Mouse (Mus musculus): ENCODE data around the gene Ncln.

Ncln gene

DNA sequence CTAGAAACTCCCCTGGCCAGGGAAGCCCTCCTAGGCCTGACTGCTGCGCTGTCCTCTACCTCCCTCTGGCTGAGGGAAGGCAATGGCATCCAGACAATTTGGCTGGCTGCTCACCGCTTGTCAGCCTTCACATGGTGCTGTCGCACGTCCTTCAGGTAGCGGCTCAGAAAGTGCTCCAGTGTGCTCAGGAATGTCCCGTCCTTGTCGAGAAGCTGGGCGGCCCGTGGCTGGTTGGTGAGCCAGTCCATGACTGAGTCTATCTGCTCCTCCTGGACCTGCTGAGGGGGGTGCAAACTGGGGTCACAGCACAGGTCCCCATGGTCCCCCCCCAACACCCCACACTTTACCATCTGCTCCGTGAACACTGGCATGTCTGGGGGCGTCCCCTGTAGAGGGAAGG, 8.1 kb downstream of the Ncln start:
- no peak for DNase-seq

DNA sequence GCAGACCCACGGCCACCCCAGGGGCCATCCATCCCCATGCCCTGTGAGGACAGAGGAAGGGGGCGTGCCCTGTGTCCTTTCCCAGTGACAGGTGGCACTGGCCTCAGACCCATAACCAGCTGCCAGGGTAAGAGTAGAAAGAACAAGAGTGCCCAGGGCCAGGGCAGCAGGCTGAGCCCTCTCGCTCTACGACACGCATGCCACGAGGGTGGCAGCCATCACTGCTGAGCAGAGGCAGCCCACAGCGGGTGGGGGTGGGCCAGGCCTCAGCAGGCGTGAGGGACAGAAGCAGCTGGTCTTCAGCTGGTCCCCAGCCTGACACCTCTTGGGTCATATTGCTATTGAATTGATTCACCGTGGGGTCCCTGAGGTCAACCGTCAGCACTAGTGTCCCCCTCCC, 9.7 kb downstream of the Ncln start:
- no peak for DNase-seq

DNA sequence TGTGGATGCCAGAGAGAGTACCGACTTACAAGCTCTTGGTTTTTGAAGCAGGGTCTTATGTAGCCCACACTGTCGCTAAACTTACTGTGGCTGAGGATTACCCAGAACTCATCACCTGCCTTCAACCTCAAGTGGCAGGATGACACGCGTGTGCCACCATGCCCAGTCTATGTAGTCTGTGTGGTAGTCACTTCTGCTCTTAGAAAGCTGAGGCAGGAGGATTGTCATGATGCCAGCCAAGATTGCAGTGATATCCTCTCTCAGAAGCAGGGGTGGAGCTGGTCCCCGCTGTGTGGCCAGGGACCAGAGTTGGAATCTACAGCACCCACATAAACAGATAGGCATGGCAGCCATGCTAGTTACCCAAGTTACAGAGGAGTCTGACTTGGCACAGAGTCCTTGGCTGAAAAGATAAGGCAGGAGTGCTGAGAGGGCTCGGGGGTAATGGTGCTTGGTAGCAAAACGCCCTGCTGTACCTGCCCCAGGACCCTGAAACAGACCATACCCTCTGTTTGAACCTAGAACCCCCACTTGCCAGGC, 10.6 kb downstream of the Ncln start:
- no peak for DNase-seq

DNA sequence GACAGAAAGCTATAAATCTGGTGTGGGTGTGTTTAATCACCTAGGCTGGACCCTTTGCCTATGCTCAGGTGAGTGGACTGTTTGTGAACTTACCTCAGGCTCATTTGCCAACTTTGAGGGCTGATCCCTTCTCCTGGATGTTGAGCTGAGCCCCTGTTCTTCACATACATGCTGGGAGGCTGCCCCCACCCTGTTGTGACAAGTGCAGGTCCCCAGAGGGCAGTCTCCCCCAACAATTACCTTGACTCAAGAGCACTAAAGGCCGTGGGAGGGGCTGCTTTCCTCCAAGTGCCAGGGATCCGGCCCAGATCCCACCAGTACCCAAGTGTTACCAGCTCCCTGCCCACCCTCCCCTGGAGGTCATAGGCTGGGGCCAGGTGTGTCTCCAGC, 11.1 kb downstream of the Ncln start:
- no peak for DNase-seq

DNA sequence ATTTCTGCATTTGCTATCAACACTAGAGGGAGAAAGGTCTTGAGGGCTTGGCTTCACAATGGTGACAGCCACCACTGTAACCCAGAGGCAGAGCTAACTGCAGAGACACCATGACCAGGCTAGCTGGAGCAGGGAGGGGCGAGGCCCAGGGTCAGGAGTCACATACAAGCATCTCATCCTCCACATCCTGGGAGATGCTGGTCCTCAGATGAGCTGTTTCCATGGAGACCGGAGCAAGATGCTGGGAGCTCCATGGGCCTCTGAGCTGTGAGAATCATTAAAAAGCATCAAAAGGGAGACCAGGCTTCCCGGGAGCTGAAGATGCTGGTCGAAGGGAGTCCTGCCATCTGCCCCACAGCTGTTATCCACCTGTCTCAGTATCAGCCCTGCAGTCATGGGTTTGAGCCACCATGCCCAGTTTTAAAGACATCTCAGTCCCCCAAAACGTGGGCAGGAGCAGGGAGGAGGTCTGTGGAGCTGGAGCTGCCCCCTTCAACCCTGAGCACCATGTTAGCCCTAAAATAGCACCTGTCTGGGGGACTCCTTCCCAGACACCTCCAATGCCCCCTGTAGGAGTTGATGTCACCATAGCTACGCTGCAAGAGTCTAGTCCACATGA, 11.6 kb downstream of the Ncln start:
- DNase-seq = no peak

DNA sequence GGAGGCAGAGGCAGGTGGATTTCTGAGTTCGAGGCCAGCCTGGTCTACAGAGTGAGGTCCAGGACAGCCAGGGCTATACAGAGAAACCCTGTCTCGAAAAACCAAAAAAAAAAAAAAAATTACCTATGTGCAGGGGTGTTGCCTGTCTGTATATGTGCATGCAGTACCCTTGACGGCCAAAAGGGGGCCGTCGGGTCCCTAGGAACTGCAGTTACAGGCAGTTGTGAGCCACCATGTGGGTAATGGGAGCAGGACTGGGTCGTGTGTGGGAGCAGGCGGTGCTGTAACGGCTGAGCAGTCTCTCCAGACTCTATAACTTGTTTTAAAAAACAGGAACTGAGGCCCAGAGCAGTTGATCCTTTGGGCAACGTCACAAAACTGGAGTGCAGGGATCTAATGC, 12.2 kb downstream of the Ncln start:
- peak; percentile 43 for DNase-seq

DNA sequence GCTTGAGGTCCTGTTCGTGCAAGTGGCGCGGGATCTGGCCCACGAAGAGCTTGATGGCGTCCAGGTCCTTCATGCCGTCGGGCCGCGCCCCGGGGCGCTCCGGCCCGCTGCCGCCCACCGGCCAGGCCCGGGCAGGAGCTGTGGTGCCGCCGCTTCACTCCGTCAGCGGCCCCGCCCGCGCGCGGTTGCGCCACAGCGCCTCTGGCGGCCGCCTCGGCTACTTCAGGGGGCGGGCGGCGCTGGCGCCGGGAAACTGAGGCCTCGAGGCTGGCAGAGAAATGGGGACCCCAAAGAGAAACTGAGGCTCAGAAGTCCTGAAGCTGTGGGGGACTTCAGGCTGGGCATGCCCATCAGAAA, 13.7 kb downstream of the Ncln start, which contains the start of gene Celf5:
Gene Celf5, minus strand, starts transcription at position 177 of the 357 bp plus-strand sequence.
- DNase-seq = peak; percentile 41

DNA sequence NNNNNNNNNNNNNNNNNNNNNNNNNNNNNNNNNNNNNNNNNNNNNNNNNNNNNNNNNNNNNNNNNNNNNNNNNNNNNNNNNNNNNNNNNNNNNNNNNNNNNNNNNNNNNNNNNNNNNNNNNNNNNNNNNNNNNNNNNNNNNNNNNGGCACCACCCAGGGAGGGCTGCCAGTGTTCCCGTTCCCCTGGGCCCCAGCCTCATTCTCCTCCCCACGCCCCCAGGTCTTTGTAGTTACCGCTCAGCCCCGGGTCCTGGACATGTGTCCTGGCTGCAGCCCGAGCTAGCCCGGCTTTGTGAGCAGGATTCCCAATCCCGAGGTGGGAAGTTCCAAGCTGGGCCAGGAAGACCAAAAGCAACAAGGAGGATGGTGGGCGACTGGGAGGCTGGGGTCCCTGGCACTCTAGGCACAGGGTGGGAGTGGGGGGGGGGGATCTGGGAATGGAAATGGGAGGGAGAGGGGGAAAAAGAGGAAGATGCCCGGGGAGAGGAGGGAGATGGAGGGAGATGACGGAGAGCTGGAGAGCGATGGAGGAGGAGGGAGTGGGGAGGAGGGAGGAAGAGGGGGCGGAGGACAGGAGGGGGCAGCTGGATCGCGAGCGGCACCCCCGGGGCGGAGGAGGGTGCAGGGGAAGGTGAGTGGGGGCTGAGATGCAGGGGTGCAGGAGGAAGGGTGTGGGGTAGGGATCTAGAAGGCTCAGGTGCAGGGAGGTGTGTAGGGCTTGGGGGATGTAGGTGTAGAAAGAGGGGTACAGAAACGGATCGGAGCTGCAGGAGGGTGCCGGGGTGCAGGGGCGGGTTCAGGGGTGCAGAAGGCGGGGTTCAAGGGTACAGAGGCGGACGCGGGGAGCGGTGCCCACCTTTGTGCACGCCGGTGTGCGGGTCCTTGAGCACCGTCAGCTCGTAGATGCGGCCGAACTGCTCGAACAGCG, 14.3 kb downstream of the Ncln start:
- DNase-seq = no peak

DNA sequence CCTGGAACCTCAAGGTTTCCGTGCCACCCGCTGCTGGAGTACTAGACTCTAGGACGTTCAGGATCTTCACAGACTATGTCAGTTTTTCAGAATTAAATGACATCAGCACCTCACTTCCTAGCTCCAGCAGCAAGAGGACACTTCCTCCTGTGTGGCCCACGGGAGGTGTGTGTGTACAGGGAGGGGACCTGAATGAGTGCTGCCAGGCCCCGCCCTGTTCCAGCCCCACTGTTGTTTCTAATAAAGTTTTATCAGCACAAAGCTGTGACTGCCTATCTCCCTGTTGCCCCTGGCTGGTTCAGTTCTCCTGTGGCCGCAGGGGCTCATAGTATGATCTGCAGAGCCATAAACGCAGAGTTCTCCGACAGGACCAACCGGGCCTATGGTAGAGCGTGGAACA, 21.7 kb downstream of the Ncln start:
- no peak for DNase-seq

DNA sequence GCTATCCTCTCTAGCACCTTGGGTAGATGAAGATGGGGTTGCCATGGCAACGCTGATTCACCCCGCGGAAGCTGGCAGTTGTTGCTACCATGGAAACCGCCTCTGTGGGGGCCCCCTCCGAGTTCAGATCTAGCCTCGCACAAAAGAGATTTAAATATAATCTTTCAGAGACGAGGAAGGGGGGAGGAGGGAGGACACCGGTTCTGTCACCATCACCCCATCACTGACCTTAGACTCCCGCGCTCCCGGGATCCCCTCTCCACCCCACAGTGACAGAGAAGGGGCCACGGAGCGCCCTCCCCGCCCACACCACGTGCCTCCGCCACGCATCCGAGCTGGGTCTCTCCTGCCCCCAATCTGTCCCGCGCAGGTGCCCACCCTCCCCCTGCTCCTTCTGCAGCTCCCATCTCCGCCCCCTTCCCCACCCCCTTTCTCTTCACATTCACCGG, 23.2 kb downstream of the Ncln start:
- DNase-seq = no peak

DNA sequence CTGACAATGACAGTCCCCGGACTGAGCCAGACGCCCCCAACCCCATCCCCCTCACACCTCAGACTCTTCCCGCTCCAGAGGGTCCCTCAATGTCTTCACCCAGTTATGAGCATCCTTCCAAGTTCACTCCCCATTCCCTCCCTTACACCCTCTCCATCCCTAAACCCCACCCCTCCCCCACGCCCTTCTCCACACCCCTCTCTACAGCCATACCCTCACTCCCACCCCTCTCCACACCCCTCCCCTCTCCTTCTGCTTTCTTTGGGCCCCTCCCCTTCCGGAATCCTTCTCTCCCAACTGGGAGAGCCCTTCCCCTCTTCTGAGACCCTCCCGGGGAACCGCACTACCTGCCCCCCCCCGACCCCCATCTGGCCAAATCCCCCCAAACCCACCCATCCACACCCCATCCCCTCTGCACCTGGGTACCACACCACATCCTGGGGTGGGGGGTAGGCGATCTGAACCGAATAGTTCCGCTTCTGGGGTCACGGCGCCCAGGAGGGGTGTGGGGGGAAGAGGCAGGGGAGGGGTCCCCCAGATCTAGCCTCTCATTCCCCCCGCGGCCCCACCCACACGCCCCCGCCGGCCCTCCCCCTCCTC, 23.7 kb downstream of the Ncln start:
- DNase-seq = no peak

DNA sequence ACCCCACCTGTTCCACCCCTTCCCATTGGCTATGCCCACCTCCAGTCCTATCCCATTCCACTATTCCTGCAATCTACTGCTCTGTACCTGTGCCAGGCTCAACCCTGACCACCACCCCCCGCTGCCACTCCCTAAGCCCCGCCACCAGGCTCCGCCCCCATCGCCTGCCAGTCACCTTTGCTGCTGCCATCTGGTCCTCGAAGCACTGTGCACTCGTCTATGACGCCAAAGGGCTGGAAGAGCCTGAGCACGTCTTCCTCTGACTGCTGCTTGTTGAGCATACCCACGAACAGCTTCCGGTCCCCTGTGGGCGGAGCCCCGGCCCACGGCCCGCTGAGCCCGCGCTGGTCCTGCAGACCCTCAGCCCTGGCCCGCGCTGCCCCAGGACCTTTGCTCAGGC, 25.7 kb downstream of the Ncln start:
- DNase-seq = no peak

DNA sequence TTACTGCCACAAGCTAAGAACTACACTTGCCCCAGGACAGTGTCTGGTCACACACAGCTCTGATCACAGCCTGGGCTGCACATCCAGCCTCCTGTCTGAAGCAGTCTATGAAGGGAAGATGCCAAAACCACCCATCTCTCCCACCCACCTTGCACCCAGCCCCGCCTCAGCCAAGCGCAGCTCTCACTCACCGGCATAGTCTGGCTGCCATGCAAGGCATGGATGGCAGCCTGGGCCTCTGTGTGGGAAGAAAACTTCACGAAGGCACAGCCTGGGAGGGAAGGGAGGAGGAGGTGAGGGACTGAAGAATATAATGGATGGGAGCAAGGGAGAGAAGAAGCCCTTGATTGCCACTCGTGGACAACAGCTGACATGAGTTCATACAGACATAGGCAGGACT, 26.9 kb downstream of the Ncln start:
- no peak for DNase-seq

DNA sequence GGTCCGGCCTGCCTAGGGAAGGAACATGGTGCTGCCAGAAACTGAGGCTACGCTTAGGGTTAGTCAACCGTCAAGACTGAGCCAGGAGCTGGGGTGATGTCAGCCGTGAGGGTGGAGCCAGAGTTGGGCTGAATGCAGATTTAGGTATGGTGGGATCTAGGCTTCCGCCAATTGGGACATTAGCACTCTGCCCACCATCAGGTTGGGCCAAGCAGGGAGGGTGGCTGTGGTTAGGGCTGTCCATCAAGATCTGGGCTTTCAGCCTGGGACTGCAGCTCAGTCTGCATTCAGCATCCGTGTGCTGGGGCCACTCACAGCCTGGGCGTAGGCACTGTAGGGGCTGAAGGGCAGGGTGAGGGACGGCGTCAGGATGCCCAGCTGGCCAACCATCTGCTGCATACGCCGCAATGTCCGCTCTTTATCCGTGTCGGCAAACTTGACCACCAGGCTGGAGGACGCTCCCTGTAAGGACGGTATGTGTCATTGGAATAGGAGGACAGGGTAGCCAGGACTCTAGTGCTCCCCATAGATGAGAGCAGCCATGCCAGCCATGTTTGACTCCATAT, 28.4 kb downstream of the Ncln start:
- DNase-seq = no peak

DNA sequence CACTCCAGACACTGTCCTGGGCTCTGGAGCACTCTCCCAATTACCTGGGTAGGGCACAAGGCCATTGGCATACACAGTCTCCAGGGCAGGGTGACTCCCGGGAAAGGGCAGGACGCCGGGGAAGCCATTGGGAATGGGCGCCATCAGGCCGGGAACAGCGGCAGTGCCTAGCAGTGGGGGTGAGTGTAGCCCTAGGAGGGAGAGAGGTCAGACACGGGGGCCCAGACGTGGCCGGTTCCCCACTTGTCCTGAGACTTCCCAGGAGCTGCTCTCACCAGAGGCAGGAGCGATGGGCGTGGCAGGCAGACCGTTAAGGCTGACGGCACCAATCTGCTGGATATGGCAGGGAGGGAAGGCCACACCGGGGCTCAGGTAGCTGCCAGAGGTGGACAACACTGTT, 29.3 kb downstream of the Ncln start:
- no peak for DNase-seq

DNA sequence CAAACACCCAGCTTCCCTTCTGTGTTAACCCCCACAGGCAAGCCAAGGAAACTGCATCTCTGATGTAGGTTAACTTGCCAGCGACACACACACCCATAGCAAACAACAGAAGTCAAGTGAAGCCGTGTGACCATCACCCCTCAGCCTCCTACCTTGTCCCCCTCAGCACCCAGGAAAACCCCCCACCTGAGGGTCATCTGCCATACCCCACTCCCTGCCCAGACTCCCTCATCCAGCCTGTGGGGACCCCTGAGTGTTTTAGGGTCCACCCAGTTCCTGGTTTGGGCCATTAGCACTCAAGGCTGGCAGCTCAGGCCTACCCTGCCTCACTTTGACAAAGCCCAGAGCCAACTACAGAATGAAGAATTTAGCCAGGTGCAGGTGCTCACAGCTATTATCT, 30.1 kb downstream of the Ncln start:
- no peak for DNase-seq

DNA sequence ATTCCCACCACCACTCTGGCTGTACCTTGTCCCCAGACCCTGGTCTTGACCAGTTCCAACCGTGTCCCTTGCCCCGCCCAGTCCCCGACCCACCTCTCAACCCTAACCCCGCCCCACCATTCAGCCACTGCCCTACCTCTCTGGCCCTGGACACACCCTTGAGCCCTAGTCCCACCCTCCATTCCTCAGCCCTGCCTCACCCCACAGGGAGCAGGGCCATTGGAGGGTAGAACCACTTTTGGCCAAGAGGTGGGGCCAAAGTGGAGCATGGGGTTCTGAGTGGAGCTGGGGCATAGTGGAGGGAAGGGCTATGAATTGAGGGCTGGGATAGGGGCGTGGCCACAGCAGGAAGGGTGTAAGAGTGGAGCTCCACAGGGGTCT, 30.9 kb downstream of the Ncln start:
- no peak for DNase-seq

DNA sequence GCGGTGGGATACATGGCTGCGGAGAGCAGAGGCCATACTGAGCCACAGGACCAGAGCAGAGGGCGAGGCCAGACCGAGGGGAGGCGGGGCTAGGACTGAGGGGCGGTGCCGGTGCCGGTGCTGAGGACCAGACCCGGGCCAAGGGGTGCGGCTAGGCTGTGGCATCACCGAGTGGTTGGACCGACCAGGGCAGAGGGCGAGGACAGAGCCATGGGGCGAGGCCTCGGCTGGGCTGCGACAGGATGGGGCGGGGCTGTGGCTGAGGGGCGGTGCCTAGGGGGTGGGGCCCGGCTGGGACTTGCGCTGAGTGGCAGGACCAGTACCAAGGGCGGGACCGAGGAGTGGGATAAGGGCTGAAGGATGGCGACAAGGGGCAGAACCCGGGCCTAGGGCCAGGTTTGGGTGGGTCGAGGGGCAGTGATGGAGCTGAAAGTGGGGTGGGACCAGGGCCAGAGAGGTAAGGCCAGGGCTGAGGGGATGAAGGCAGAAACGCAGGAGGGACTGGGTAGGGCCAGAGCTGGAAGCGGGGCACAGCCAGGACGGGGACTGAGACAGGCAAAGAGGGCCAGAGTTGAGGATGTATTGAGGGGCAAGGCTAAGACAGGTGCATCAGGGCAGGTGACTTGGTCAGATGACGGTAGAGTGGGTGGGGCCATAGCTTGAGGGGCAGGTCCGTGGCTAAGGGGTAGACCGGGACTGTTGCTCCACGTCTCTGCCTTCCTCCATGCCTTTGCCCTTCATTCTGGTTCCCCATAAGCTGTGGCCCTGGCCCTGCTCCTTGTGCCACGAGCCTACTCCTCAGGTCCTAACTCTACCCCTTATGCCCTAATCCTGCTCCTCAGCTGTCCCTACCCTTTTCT, 31.6 kb downstream of the Ncln start:
- peak; percentile 63 for DNase-seq

DNA sequence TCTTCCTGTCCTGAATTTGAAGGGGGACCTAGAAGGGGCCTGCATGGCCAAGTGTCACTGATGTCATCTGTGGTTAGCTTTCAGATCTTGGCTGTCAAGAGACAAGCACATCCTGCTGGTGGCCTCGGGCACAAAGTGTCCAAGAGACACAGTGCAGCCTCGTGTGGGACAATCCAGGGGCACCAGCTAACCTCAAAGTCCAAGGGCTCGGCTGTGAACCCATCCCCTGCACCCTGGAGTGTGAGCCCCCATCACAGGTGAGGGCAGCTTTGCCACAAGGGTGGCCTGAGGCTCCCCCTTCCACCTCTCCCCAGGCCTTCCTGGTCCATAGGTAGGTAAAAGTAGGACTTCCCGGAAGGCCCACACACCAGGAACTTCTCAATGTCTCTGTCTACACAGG, 32.7 kb downstream of the Ncln start:
- DNase-seq = no peak

DNA sequence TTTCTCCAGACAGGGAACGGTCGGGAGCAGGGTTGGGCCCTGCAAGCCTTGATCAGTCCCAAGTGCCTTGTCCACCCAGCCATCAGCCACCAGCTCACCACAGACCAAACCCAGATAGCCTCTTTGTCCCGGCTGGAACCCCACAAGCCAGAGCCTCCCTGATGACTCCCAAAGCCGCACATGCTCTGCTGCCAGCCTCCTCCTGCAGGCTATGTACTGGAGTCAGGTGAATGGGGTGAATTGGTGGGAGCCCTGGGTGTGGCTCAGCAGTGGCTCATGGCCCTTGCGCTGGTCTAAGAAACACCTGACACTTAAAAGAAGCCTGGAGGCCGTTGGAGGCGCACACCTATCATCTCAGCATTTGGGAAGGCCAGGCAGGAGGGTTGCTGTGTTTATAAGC, 33.3 kb downstream of the Ncln start:
- DNase-seq = no peak

DNA sequence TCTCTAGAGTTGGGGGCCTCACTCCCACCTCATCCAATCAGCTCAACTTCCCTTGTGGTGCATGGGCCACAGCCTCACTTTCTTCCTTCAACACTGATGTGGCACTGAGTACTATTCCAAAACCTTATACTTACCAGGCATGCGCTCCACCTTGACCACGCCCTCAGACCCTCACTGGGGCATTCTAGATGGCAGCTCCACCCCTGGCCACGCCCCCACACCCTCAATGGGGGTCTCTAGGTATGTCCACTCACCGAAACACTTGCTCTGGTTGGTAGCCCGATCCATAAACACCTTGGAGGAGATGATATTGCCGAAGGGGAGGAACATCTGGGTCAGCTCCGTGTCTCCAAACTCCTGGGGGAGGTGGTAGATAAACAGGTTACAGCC, 33.8 kb downstream of the Ncln start:
- DNase-seq = peak; percentile 24

DNA sequence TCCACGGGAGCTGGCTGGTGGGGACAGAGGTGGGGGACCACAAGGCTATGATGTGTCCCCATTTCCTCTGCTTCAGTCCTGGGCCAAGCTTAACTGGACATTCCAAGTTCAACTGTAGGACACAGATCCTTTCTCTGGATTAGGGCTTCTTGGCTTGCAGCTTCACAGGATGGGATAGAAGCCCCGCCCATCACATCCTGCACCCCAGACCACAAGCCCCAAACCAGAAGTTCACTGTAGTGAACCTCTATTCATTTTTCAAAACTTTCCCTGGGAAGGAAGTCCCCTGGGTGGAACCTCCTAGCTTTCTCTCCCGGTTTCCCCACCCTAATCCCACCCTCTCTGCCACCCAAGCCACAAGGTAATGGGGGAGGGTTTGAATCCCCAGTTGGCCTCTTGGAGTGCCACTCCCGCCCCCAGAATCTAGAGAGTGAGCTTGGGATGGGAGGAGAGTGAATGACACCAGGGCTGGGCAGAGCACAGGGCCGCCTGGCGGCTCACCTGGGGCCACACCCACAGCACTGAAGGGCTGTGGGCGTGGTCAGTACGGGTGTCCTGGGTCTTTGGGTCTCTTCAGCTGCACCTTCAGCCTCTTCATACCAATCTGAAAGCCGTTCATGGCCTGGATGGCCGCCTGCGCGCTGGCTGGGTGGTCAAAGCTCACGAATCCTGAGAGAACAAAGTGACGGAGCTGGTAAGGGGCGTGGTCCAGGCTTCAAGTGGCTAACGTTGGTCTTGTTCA, 34.3 kb downstream of the Ncln start:
- no peak for DNase-seq

Measured in lung, postnatal 36 days (tissue).